Mouse (Mus musculus): ENCODE measurements around the gene Fbxo17. TPM values are rescaled to one million over a fixed set of nuclear protein-coding genes. Genes with fewer than 3 reads are reported as not detected.

Fbxo17 gene
- total RNA-seq, 2 experiments from 2014 or later = 1.5 to 2.5 TPM

Other genes starting within 250 kb of the Fbxo17 start
- gene Ifnl2, start 206.3 kb upstream of the Fbxo17 start, total RNA-seq (2021) = not detected
- gene Ifnl3, start 194.0 kb upstream of the Fbxo17 start, total RNA-seq (2021) = not detected
- not detected for gene Sycn, start 175.9 kb upstream of the Fbxo17 start, total RNA-seq (2021)
- gene Nccrp1, start 169.6 kb upstream of the Fbxo17 start, total RNA-seq (2021) = under 1 TPM in 1 of 2 experiments, not detected in 1; 0.21 TPM
- gene Samd4b, start 118.7 kb upstream of the Fbxo17 start, total RNA-seq (2021) = 10 to 100 TPM; 55.9 to 58.4 TPM
- gene Pak4, start 118.6 kb upstream of the Fbxo17 start, total RNA-seq (2021) = 1 to 10 TPM; 7.7 to 8.2 TPM
- gene Acp7, start 85.5 kb upstream of the Fbxo17 start, total RNA-seq (2021) = 1 to 10 TPM in 1 of 2 experiments, under 1 TPM in 1; 0.55 to 1.8 TPM
- gene Fbxo27, start 24.0 kb upstream of the Fbxo17 start, total RNA-seq (2021) = 10 to 100 TPM; 16.0 to 19.8 TPM
- gene Mrps12, start 25.0 kb downstream of the Fbxo17 start, total RNA-seq (2021) = 10 to 100 TPM; 53.9 to 54.7 TPM
- 10 to 100 TPM; 15.6 to 16.0 TPM for gene Sars2, start 25.2 kb downstream of the Fbxo17 start, total RNA-seq (2021)
- gene Ccer2, start 39.4 kb downstream of the Fbxo17 start, total RNA-seq (2021) = 1 to 10 TPM in 1 of 2 experiments, under 1 TPM in 1; 0.45 to 1.4 TPM
- 100 to 1,000 TPM; 131 to 154 TPM for gene Sirt2, start 49.9 kb downstream of the Fbxo17 start, total RNA-seq (2021)
- gene Nfkbib, start 50.7 kb downstream of the Fbxo17 start, total RNA-seq (2021) = 10 to 100 TPM; 34.7 to 39.6 TPM
- gene Rinl, start 72.2 kb downstream of the Fbxo17 start, total RNA-seq (2021) = 1 to 10 TPM in 1 of 2 experiments, under 1 TPM in 1; 0.83 to 3.5 TPM
- 100 to 1,000 TPM; 459 to 475 TPM for gene Hnrnpl, start 91.7 kb downstream of the Fbxo17 start, total RNA-seq (2021)
- gene Ech1, start 108.4 kb downstream of the Fbxo17 start, total RNA-seq (2021) = 10 to 100 TPM; 40.8 to 43.3 TPM
- gene Lgals4, start 117.0 kb downstream of the Fbxo17 start, total RNA-seq (2021) = 1 to 10 TPM; 2.4 to 2.7 TPM
- gene Lgals7, start 147.0 kb downstream of the Fbxo17 start, total RNA-seq (2021) = 1 to 10 TPM in 1 of 2 experiments, not detected in 1; 1.6 TPM
- under 1 TPM; 0.53 to 0.69 TPM for gene Capn12, start 164.6 kb downstream of the Fbxo17 start, total RNA-seq (2021)
- 100 to 1,000 TPM; 151 to 160 TPM for gene Actn4, start 245.5 kb downstream of the Fbxo17 start, total RNA-seq (2021)